Mouse (Mus musculus) bone marrow, adult 2 months (tissue): ENCODE data around the gene Kntc1.

ENCODE experiments used
- CTCF ChIP-seq: fragments of 200-500 bp; IDR thresholded peaks from 2 replicates; pipeline ENCODE4 v1.5.1; 2011; ENCODE audit warnings: low read length, control low read depth; ENCODE audit not compliant: control insufficient read depth, insufficient read depth
- POLR2A ChIP-seq: fragments of 200-500 bp; IDR thresholded peaks from 2 replicates; pipeline ENCODE4 v1.6.1; 2011; ENCODE audit warnings: low read depth, mild to moderate bottlenecking, control low read depth, low read length, borderline replicate concordance; ENCODE audit not compliant: control insufficient read depth

GRCm38 (mm10) chr5:123700625-123701024 is 48.9 kb upstream of the Kntc1 start:
- TF ChIP-seq CTCF (no peak), POLR2A (no peak)
